Mouse (Mus musculus): ENCODE data around the gene Cxcl14. TPM values are rescaled to one million over a fixed set of nuclear protein-coding genes. Genes with fewer than 3 reads are reported as not detected.

Cxcl14 gene
- polyA plus RNA-seq, 1 experiment from 2014 or later = 0.12 TPM

DNA sequence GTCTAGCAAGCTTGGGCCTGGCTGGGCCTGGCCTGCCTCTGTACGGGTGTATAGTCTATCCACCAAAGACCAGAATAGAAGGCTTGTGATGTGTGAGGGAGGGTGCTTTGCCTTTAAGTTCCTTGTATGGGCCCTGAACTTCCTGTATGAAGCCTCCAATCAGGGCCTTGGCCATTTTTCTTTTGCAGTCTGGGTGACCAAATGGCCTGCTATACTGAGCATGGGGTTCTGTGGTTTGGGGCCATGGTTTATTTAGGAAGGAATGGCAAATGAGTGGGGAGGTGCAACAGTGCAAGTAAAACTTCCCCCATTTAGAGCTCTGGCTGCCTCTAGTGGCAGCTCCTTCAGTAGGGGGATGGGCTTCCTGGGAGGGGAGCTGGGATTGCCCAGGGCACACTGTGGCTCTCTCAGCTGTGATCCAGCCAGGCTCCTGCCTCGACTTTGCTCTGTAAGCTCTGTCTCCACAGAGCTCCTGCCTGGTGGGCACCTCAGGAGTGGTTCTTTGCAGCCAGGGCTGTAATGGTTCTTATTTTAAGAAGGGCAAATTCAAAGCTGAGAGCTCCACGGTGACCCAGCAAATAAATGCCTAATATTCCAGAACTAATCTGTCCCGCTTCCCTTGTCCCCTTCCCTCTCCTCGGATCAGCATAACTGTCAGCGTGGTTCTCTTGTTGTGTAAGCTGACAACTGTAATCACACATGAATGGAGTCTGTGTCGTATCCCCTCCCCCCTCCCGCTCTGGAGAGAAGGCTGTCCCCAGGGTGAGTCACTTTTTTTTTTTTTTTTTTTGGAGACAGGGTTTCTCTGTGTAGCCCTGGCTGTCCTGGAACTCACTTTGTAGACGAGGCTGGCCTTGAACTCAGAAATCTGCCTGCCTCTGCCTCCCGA, 38.7 kb upstream of the Cxcl14 start:
- WGBS (ENCODE audit: insufficient replicate concordance) = 54% methylated on average over 10 of the region's 10 CpGs
- no peak; the same call in 1 of the 2 replicates for ATAC-seq
- no peaks in the 10 kb centered on the region for H3K36me3 ChIP-seq (replicated peaks; ENCODE audit: insufficient read depth, low read length)
- no peaks in the 10 kb centered on the region for H3K27me3 ChIP-seq (ENCODE audit: insufficient read depth, low read length)
- no peaks in the 10 kb centered on the region for H3K4me1 ChIP-seq (ENCODE audit: insufficient read depth)
- H3K4me3 ChIP-seq (ENCODE audit: low read depth, low read length) = no peak overlapping the region
- DNase-seq = no peak
- no peak overlapping the region for H3K9ac ChIP-seq (replicated peaks)
- H3K4me2 ChIP-seq (ENCODE audit: low read depth, low read length) = no peak overlapping the region
- H3K9me3 ChIP-seq (ENCODE audit: low read length) = no peaks in the 10 kb centered on the region
- TF ChIP-seq CTCF (IDR thresholded peaks at IDR 0.05; ENCODE audit: low read depth) (no peak), EP300 (IDR thresholded peaks at IDR 0.05; ENCODE audit: low read depth) (no peak)
- no peak overlapping the region for H3K27ac ChIP-seq (ENCODE audit: low read depth)

GRCm38 (mm10) chr13:56334236-56334635, 37.9 kb upstream of the Cxcl14 start:
- Histone ChIP-seq H3K27me3 (ENCODE audit: insufficient read depth, low read length) (no peaks in the 10 kb centered on the region), H3K9ac (replicated peaks) (no peak overlapping the region), H3K9me3 (ENCODE audit: low read length) (no peaks in the 10 kb centered on the region), H3K4me2 (ENCODE audit: low read depth, low read length) (no peak overlapping the region), H3K36me3 (replicated peaks; ENCODE audit: insufficient read depth, low read length) (no peaks in the 10 kb centered on the region), H3K4me3 (ENCODE audit: low read depth, low read length) (no peak overlapping the region), H3K27ac (ENCODE audit: low read depth) (no peak overlapping the region), H3K4me1 (ENCODE audit: insufficient read depth) (no peaks in the 10 kb centered on the region)
- DNase-seq (no peak), ATAC-seq (no peak)
- WGBS (ENCODE audit: insufficient replicate concordance) = 68% methylated on average over 8 of the region's 8 CpGs
- TF ChIP-seq EP300 (IDR thresholded peaks at IDR 0.05; ENCODE audit: low read depth) (no peak), CTCF (IDR thresholded peaks at IDR 0.05; ENCODE audit: low read depth) (no peak)

DNA sequence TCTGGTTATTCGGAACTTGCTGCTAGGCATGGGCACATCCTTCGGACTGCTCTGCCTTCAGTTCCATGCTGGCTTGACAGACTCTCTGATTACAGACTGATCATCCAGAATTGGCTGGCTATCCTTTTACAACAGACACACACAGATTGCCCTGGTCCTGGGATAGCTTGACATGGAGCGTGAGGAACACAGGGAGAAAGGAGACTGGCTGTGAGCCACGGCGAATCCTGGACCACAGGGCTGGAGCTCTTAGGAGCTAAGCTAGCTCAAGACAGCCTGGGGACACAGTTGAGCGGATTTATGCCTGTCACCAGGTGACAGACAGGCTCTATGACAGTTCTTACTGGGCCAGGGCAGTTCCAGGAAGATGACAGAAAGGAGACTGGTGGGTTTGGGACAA, 36.0 kb upstream of the Cxcl14 start:
- Histone ChIP-seq H3K27ac (ENCODE audit: low read depth) (no peak overlapping the region), H3K4me3 (ENCODE audit: low read depth, low read length) (no peak overlapping the region), H3K36me3 (replicated peaks; ENCODE audit: insufficient read depth, low read length) (no peaks in the 10 kb centered on the region), H3K9ac (replicated peaks) (no peak overlapping the region), H3K4me1 (ENCODE audit: insufficient read depth) (no peaks in the 10 kb centered on the region), H3K27me3 (ENCODE audit: insufficient read depth, low read length) (0 out of 2 replicates have a peak, but pooled peaks cover 2% of the 10 kb centered on the region), H3K4me2 (ENCODE audit: low read depth, low read length) (no peak overlapping the region), H3K9me3 (ENCODE audit: low read length) (no peaks in the 10 kb centered on the region)
- TF ChIP-seq EP300 (IDR thresholded peaks at IDR 0.05; ENCODE audit: low read depth) (no peak), CTCF (IDR thresholded peaks at IDR 0.05; ENCODE audit: low read depth) (no peak)
- ATAC-seq = no peak
- DNase-seq = no peak
- 73% methylated on average over 6 of the region's 6 CpGs for WGBS (ENCODE audit: insufficient replicate concordance)

GRCm38 (mm10) chr13:56330603-56331455, 34.5 kb upstream of the Cxcl14 start:
- H3K9me3 ChIP-seq (ENCODE audit: low read length) = no peaks in the 10 kb centered on the region
- H3K4me1 ChIP-seq (ENCODE audit: insufficient read depth) = no peaks in the 10 kb centered on the region
- H3K4me2 ChIP-seq (ENCODE audit: low read depth, low read length) = no peak overlapping the region
- no peaks in the 10 kb centered on the region for H3K36me3 ChIP-seq (replicated peaks; ENCODE audit: insufficient read depth, low read length)
- H3K27ac ChIP-seq (ENCODE audit: low read depth) = no peak overlapping the region
- H3K27me3 ChIP-seq (ENCODE audit: insufficient read depth, low read length) = 0 out of 2 replicates have a peak, but pooled peaks cover 2% of the 10 kb centered on the region
- no peak overlapping the region for H3K9ac ChIP-seq (replicated peaks)
- TF ChIP-seq EP300 (IDR thresholded peaks at IDR 0.05; ENCODE audit: low read depth) (no peak), CTCF (IDR thresholded peaks at IDR 0.05; ENCODE audit: low read depth) (no peak)
- ATAC-seq = no peak
- H3K4me3 ChIP-seq (ENCODE audit: low read depth, low read length) = no peak overlapping the region
- 51% methylated on average over 10 of the region's 10 CpGs for WGBS (ENCODE audit: insufficient replicate concordance)
- no peak for DNase-seq

DNA sequence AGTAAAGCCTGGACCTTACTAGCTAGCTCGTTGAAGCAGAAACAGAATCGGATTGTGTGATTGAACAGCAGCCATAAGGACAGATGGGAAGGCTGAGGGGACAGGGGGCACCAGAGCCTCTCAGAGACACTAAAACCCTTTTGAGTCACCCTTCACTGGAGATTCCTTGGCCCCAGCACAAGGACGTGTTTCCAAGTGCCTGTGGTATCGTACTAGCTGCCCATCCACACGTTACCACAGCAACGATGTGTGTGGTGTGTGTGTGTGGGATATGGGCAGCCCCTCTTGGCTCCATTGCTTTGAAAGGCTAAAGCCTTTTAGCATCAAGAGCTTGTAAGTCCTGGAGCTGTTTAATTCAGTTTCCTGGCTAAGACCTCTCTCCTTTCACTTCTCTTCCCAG, 33.4 kb upstream of the Cxcl14 start:
- no peak for ATAC-seq
- WGBS (ENCODE audit: insufficient replicate concordance) = 68% methylated on average over 6 of the region's 6 CpGs
- no peak overlapping the region for H3K27ac ChIP-seq (ENCODE audit: low read depth)

DNA sequence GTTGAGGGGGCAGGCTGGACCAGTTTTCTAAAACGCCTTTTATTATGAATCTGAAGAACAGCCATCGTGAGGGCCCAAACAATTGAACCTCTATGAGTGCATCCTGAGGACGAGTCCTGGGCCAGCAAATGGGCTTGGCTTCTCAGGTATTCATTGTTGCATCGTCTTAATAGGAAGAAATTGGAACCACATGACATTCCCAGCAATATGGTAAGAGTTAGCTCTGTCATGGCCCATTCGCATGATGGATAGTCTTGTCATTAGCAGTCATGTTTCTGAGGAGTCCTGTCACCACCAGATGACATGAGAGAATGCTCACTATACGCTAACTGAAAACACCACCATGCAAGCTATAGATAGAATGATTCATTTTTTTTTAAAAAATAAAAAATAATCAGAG, 32.8 kb upstream of the Cxcl14 start:
- 67% methylated on average over 6 of the region's 6 CpGs for WGBS (ENCODE audit: insufficient replicate concordance)
- H3K36me3 ChIP-seq (replicated peaks; ENCODE audit: insufficient read depth, low read length) = no peaks in the 10 kb centered on the region
- H3K27me3 ChIP-seq (ENCODE audit: insufficient read depth, low read length) = 0 out of 2 replicates have a peak, but pooled peaks cover 2% of the 10 kb centered on the region
- no peak overlapping the region for H3K4me3 ChIP-seq (ENCODE audit: low read depth, low read length)
- no peak overlapping the region for H3K4me2 ChIP-seq (ENCODE audit: low read depth, low read length)
- no peaks in the 10 kb centered on the region for H3K9me3 ChIP-seq (ENCODE audit: low read length)
- H3K9ac ChIP-seq (replicated peaks) = no peak overlapping the region
- no peak overlapping the region for H3K27ac ChIP-seq (ENCODE audit: low read depth)
- ATAC-seq = no peak
- no peak for TF ChIP-seq EP300 (IDR thresholded peaks at IDR 0.05; ENCODE audit: low read depth)
- no peak for TF ChIP-seq CTCF (IDR thresholded peaks at IDR 0.05; ENCODE audit: low read depth)
- no peaks in the 10 kb centered on the region for H3K4me1 ChIP-seq (ENCODE audit: insufficient read depth)
- DNase-seq = no peak

More for the DNA sequence above, 33.4 kb upstream of the Cxcl14 start:
- Histone ChIP-seq H3K9me3 (ENCODE audit: low read length) (no peaks in the 10 kb centered on the region), H3K4me1 (ENCODE audit: insufficient read depth) (no peaks in the 10 kb centered on the region), H3K27me3 (ENCODE audit: insufficient read depth, low read length) (0 out of 2 replicates have a peak, but pooled peaks cover 2% of the 10 kb centered on the region), H3K9ac (replicated peaks) (no peak overlapping the region), H3K4me3 (ENCODE audit: low read depth, low read length) (no peak overlapping the region), H3K36me3 (replicated peaks; ENCODE audit: insufficient read depth, low read length) (no peaks in the 10 kb centered on the region), H3K4me2 (ENCODE audit: low read depth, low read length) (no peak overlapping the region)
- no peak for TF ChIP-seq EP300 (IDR thresholded peaks at IDR 0.05; ENCODE audit: low read depth)
- no peak for TF ChIP-seq CTCF (IDR thresholded peaks at IDR 0.05; ENCODE audit: low read depth)
- no peak for DNase-seq
